Mouse (Mus musculus) intestine, postnatal 0 days (tissue): ENCODE measurements around the gene Gtf2h4. TPM values are rescaled to one million over a fixed set of nuclear protein-coding genes. Genes with fewer than 3 reads are reported as not detected.
A peak's percentile ranks its signal among the peaks of the same experiment; 100 is the strongest.

Source experiments
- ATAC-seq: fragments of 200-750 bp; cut with Nextera tagmentation; 2 replicates; pipeline ENCODE4 v1.8.0; 2017; ENCODE audit warnings: mild to moderate bottlenecking, moderate TSS enrichment, moderate library complexity
- H3K27ac ChIP-seq: fragments of 300-500 bp; sonication (generic); 2 replicates; pipeline ENCODE4 v1.5.1; 2014; ENCODE audit warnings: mild to moderate bottlenecking, low read depth, low read length, moderate library complexity
- H3K27me3 ChIP-seq: fragments of 300-500 bp; sonication (generic); replicated peaks from 2 replicates; pipeline ENCODE4 v1.6.1; 2014; ENCODE audit warnings: low read length, mixed read lengths; ENCODE audit not compliant: control insufficient read depth, insufficient read depth
- H3K36me3 ChIP-seq: fragments of 300-500 bp; sonication (generic); 2 replicates; pipeline ENCODE4 v1.6.1; 2014; ENCODE audit warnings: mild to moderate bottlenecking, moderate library complexity; ENCODE audit not compliant: control insufficient read depth, insufficient read depth
- H3K4me1 ChIP-seq: fragments of 300-500 bp; sonication (generic); replicated peaks from 2 replicates; pipeline ENCODE4 v1.6.1; 2014; ENCODE audit warnings: antibody characterized with exemption, low read length, mixed read lengths; ENCODE audit not compliant: control insufficient read depth, insufficient read depth
- H3K4me2 ChIP-seq: fragments of 300-500 bp; sonication (generic); replicated peaks from 2 replicates; pipeline ENCODE4 v1.6.1; 2014; ENCODE audit warnings: low read depth, mild to moderate bottlenecking, moderate library complexity
- H3K4me3 ChIP-seq: fragments of 300-500 bp; sonication (generic); 2 replicates; pipeline ENCODE4 v1.5.1; 2014; ENCODE audit warnings: low read depth, low read length
- H3K9ac ChIP-seq: fragments of 300-500 bp; sonication (generic); 2 replicates; pipeline ENCODE4 v1.6.1; 2014; ENCODE audit warnings: mild to moderate bottlenecking, low read depth, low read length
- H3K9me3 ChIP-seq: fragments of 300-500 bp; sonication (generic); 2 replicates; pipeline ENCODE4 v1.6.1; 2016; ENCODE audit warnings: mixed run types; ENCODE audit not compliant: control insufficient read depth
- CTCF ChIP-seq: sonication (generic); IDR thresholded peaks from 2 replicates; pipeline ENCODE4 v1.5.1; 2016; ENCODE audit warnings: low read depth, mild to moderate bottlenecking, control low read depth, antibody characterized with exemption, moderate library complexity
- WGBS: fragments of 180-500 bp; shearing (Covaris S2); extraction: QIAGEN DNeasy Blood & Tissue Kit; methylation state at CpG from one replicate; pipeline ENCODE4 v1.1.7; 2014; 5-methylcytosine and 5-hydroxymethylcytosine counted together
- polyA plus RNA-seq: library from polyadenylated mRNA; unstranded; fragments of >200 nt; fragmentation: Nextera tagmentation; extraction: Ambion mirVana; gene quantifications from 2 replicates; pipeline ENCODE4 v1.2.1, GENCODE M21; 2015

Gene Gtf2h4
- polyA plus RNA-seq, 1 experiment from 2014 or later: 18.1 TPM

GRCm38 (mm10) chr17:35698501-35698883 lies 25.0 kb upstream of the Gtf2h4 start:
- H3K4me3 ChIP-seq: no peak overlapping the region
- WGBS: 39% methylated on average over 5 of the region's 5 CpGs
- H3K4me1 ChIP-seq: peaks cover 11% of the 10 kb centered on the region; the same call in 1 of the 2 replicates
- H3K27ac ChIP-seq: peak overlapping the region; percentile 29; the same call in 1 of the 2 replicates
- no peak for TF ChIP-seq CTCF
- H3K4me2 ChIP-seq: peak overlapping the region; percentile 61
- ATAC-seq: no peak
- no peak overlapping the region for H3K9ac ChIP-seq
- H3K9me3 ChIP-seq: no peaks in the 10 kb centered on the region
- H3K27me3 ChIP-seq: no peaks in the 10 kb centered on the region
- peaks cover 4% of the 10 kb centered on the region for H3K36me3 ChIP-seq

GRCm38 (mm10) chr17:35697759-35698500 lies 24.4 kb upstream of the Gtf2h4 start:
- TF ChIP-seq CTCF: no peak
- Histone ChIP-seq H3K9me3 (no peaks in the 10 kb centered on the region), H3K27ac (peak overlapping the region; percentile 29; the same call in 1 of the 2 replicates), H3K4me2 (peak overlapping the region; percentile 61), H3K36me3 (peaks cover 10% of the 10 kb centered on the region), H3K27me3 (no peaks in the 10 kb centered on the region), H3K9ac (no peak overlapping the region; the same call in 1 of the 2 replicates), H3K4me3 (peak overlapping the region; percentile 14; the same call in 1 of the 2 replicates), H3K4me1 (peaks cover 11% of the 10 kb centered on the region; the same call in 1 of the 2 replicates)
- 7% methylated on average over 16 of the region's 16 CpGs for WGBS
- peak; percentile 46 for ATAC-seq

GRCm38 (mm10) chr17:35697429-35697758 lies 23.9 kb upstream of the Gtf2h4 start:
- H3K4me1 ChIP-seq: peaks cover 11% of the 10 kb centered on the region; the same call in 1 of the 2 replicates
- ATAC-seq: no peak
- peak overlapping the region; percentile 5; the same call in 1 of the 2 replicates for H3K27ac ChIP-seq
- no peaks in the 10 kb centered on the region for H3K9me3 ChIP-seq
- WGBS: 27% methylated on average over 1 of the region's 1 CpGs
- H3K9ac ChIP-seq: no peak overlapping the region
- H3K36me3 ChIP-seq: peaks cover 15% of the 10 kb centered on the region
- TF ChIP-seq CTCF: no peak
- H3K4me2 ChIP-seq: peak overlapping the region; percentile 61
- H3K27me3 ChIP-seq: no peaks in the 10 kb centered on the region
- peak overlapping the region; percentile 14; the same call in 1 of the 2 replicates for H3K4me3 ChIP-seq

GRCm38 (mm10) chr17:35696691-35697090 lies 23.2 kb upstream of the Gtf2h4 start:
- no peaks in the 10 kb centered on the region for H3K27me3 ChIP-seq
- H3K36me3 ChIP-seq: peaks cover 22% of the 10 kb centered on the region
- peak overlapping the region; percentile 61; the same call in 1 of the 2 replicates for H3K4me2 ChIP-seq
- no peak overlapping the region for H3K27ac ChIP-seq
- no peak for TF ChIP-seq CTCF
- WGBS: 35% methylated on average over 6 of the region's 6 CpGs
- no peak overlapping the region for H3K4me3 ChIP-seq
- no peak for ATAC-seq
- peaks cover 9% of the 10 kb centered on the region; the same call in 1 of the 2 replicates for H3K4me1 ChIP-seq
- H3K9me3 ChIP-seq: no peaks in the 10 kb centered on the region
- H3K9ac ChIP-seq: no peak overlapping the region

GRCm38 (mm10) chr17:35695289-35695688 lies 21.8 kb upstream of the Gtf2h4 start:
- WGBS: 93% methylated on average over 2 of the region's 2 CpGs
- ATAC-seq: no peak
- H3K4me3 ChIP-seq: no peak overlapping the region
- H3K4me1 ChIP-seq: 0 out of 2 replicates have a peak, but pooled peaks cover 9% of the 10 kb centered on the region
- H3K9ac ChIP-seq: no peak overlapping the region
- peaks cover 36% of the 10 kb centered on the region for H3K36me3 ChIP-seq
- H3K27me3 ChIP-seq: no peaks in the 10 kb centered on the region
- H3K9me3 ChIP-seq: no peaks in the 10 kb centered on the region
- H3K27ac ChIP-seq: no peak overlapping the region; the same call in 1 of the 2 replicates
- TF ChIP-seq CTCF: peak; percentile 70
- no peak overlapping the region for H3K4me2 ChIP-seq

DNA sequence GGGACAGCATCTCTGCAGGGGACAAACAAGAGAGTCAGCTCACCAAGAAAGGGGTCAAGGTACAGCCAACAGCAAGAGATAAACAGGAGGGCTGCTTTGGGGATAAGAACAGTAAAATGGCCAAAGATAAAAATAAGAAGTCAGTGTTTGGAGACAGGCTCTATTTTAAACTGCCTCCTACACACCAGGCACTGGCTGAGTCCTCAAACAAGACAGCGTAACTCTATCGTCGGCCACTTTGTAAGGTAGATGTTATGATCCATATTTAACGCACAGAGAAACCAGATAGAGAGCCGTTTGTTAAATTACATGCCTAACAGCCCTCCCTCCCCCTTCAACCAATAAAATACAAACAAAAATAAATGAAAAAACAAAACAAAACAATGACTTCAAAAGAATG lies 20.4 kb upstream of the Gtf2h4 start:
- H3K4me1 ChIP-seq: 0 out of 2 replicates have a peak, but pooled peaks cover 9% of the 10 kb centered on the region
- H3K9me3 ChIP-seq: no peaks in the 10 kb centered on the region
- no peak overlapping the region for H3K27ac ChIP-seq
- no peak for TF ChIP-seq CTCF
- ATAC-seq: no peak
- H3K4me2 ChIP-seq: no peak overlapping the region
- H3K36me3 ChIP-seq: peaks cover 50% of the 10 kb centered on the region
- no peak overlapping the region for H3K4me3 ChIP-seq
- H3K9ac ChIP-seq: no peak overlapping the region
- WGBS: 79% methylated on average over 5 of the region's 5 CpGs
- no peaks in the 10 kb centered on the region for H3K27me3 ChIP-seq
